Mouse (Mus musculus): ENCODE measurements around the gene S100a14.

DNA sequence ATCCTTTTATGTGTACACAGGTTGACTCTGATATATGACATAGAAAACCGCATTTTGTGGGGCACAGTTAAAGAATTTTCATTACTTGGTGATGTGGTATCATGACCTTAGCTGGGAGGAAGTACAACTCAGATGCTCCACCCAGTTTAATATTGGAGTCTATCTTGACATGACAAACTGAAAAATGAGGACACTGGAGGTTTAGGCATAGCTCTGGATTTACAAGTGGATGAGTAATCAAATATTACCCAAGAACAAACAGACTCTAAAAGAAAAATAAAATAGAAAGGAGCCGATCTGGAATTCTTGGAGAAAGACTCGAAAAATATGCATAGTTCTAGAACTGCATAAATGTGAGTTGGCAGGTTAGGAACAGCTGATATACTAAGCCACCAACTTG is 48.7 kb downstream of the S100a14 start:
- TF ChIP-seq POLR2A (IDR thresholded peaks at IDR 0.05; ENCODE audit: control insufficient read depth, low read depth, low read length) (no peak), CTCF (IDR thresholded peaks at IDR 0.05; ENCODE audit: control insufficient read depth, insufficient read depth, insufficient replicate concordance, low read depth, low read length) (no peak)

Data from testis, adult 2 months (tissue).